Mouse (Mus musculus): ENCODE measurements around the gene Fchsd2. TPM values are rescaled to one million over a fixed set of nuclear protein-coding genes. Genes with fewer than 3 reads are reported as not detected.

The Fchsd2 gene
- polyA plus RNA-seq, 1 experiment from 2014 or later = 21.9 TPM

- ATAC-seq (ENCODE audit: insufficient number of reproducible peaks, low FRiP score, low TSS enrichment, low read depth) = peak; percentile 93
- peak within 1 kb of the TSS; percentile 73 for H3K4me3 ChIP-seq (replicated peaks)
- H3K4me2 ChIP-seq (replicated peaks) = peak within 1 kb of the TSS; percentile 79
- no peaks in the 10 kb centered on the region for H3K9me3 ChIP-seq (replicated peaks)
- no peaks in the 10 kb centered on the region for H3K36me3 ChIP-seq
- peak within 1 kb of the TSS; percentile 77 for H3K27ac ChIP-seq (replicated peaks)
- H3K9ac ChIP-seq = peak within 1 kb of the TSS; percentile 44
- under 1% methylated on average over 39 of the region's 39 CpGs for WGBS
- H3K27me3 ChIP-seq = peaks cover 3% of the 10 kb centered on the region
- H3K4me1 ChIP-seq = peaks cover 28% of the 10 kb centered on the region
These were observed 209.3 kb downstream of the Fchsd2 start, which contains the start of gene Atg16l2 for GRCm38 (mm10) chr7:101301881-101302456. Atg16l2 (minus strand) TSS chr7:101302251.

DNA sequence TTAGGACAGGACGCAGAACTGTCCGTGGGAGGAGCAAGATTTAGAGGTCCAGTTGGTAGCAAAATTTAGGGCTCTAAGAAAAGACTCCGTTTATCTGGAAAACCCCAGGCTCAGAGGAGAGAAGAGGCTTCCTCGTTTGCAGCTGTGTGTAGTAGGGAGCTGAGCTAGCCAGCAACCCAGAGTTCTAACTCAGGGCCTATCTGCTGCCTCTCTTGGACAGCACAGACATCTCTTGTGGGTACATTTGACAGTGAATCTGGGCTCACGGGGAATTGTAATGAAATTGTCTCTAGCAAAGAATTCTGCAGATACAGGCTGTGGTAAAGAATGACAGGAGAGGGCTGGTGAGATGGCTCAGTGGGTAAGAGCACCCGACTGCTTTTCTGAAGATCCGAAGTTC, 210.0 kb downstream of the Fchsd2 start:
- Histone ChIP-seq H3K36me3 (no peaks in the 10 kb centered on the region), H3K4me1 (peaks cover 25% of the 10 kb centered on the region), H3K27ac (replicated peaks) (peak overlapping the region; percentile 77; the same call in 1 of the 2 replicates), H3K9ac (no peak overlapping the region), H3K27me3 (no peaks in the 10 kb centered on the region; the same call in none of the 2 replicates), H3K9me3 (replicated peaks) (no peaks in the 10 kb centered on the region), H3K4me2 (replicated peaks) (peak overlapping the region; percentile 79), H3K4me3 (replicated peaks) (peak overlapping the region; percentile 73)
- ATAC-seq (ENCODE audit: insufficient number of reproducible peaks, low FRiP score, low TSS enrichment, low read depth) = no peak
- 22% methylated on average over 7 of the region's 7 CpGs for WGBS

- no peaks in the 10 kb centered on the region for H3K27me3 ChIP-seq
- H3K4me3 ChIP-seq (replicated peaks) = no peak overlapping the region
- no peak overlapping the region for H3K4me2 ChIP-seq (replicated peaks)
- H3K9me3 ChIP-seq (replicated peaks) = no peaks in the 10 kb centered on the region
- ATAC-seq (ENCODE audit: insufficient number of reproducible peaks, low FRiP score, low TSS enrichment, low read depth) = no peak
- 30% methylated on average over 2 of the region's 2 CpGs for WGBS
- H3K36me3 ChIP-seq = no peaks in the 10 kb centered on the region
- no peak overlapping the region for H3K27ac ChIP-seq (replicated peaks)
- H3K4me1 ChIP-seq = peaks cover 15% of the 10 kb centered on the region
- no peak overlapping the region for H3K9ac ChIP-seq
These were observed 214.2 kb downstream of the Fchsd2 start for GRCm38 (mm10) chr7:101306841-101307240.

GRCm38 (mm10) chr7:101309985-101310326, 217.3 kb downstream of the Fchsd2 start:
- Histone ChIP-seq H3K9me3 (replicated peaks) (no peaks in the 10 kb centered on the region), H3K4me3 (replicated peaks) (peak overlapping the region; percentile 78), H3K9ac (0 out of 2 replicates have a peak overlapping the region, but pooled peaks have one; percentile 60), H3K4me1 (0 out of 2 replicates have a peak, but pooled peaks cover 8% of the 10 kb centered on the region), H3K27ac (replicated peaks) (peak overlapping the region; percentile 98), H3K4me2 (replicated peaks) (peak overlapping the region; percentile 52), H3K36me3 (no peaks in the 10 kb centered on the region), H3K27me3 (no peaks in the 10 kb centered on the region)
- 27% methylated on average over 5 of the region's 5 CpGs for WGBS
- peak; percentile 4; the same call in 1 of the 2 replicates for ATAC-seq (ENCODE audit: insufficient number of reproducible peaks, low FRiP score, low TSS enrichment, low read depth)

DNA sequence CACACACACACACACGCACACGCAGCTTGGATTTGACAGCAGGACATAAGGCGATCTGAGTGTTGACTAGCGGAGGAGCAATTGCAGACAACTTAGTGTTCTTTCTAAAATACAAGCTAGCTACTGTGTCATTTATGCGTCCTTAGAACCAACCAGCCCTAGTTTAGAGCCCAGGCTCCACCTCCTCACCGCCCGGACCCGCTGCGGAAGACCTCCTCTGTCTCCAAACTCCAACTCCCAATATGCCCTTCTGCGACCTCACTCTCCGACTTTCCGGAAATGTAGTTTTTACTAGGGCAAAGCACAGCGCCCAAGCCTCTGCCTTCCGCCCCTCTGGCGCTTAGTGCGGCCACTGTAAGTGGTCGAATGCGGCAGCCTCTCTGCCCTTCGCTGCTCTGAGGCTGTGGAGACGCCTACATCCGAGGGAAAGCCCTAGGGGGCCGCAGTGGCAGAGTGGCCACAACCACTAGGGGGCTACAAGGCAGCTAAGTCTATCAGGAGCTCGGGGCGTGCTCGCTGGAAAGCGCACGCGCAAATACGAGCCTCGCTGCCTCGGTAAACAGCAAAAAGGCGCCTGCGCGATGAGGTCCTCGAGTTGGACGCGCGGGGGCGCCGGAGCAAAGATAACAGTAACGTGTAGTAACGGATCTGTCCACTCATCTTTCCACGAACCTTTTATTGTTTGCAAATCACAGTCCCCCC, 217.8 kb downstream of the Fchsd2 start:
- H3K27me3 ChIP-seq = no peaks in the 10 kb centered on the region
- H3K9me3 ChIP-seq (replicated peaks) = no peaks in the 10 kb centered on the region
- peak overlapping the region; percentile 98 for H3K27ac ChIP-seq (replicated peaks)
- 0 out of 2 replicates have a peak, but pooled peaks cover 8% of the 10 kb centered on the region for H3K4me1 ChIP-seq
- peak; percentile 95 for ATAC-seq (ENCODE audit: insufficient number of reproducible peaks, low FRiP score, low TSS enrichment, low read depth)
- H3K4me2 ChIP-seq (replicated peaks) = peak overlapping the region; percentile 52
- WGBS = under 1% methylated on average over 43 of the region's 43 CpGs
- peak overlapping the region; percentile 78 for H3K4me3 ChIP-seq (replicated peaks)
- no peaks in the 10 kb centered on the region for H3K36me3 ChIP-seq
- peak overlapping the region; percentile 60 for H3K9ac ChIP-seq

DNA sequence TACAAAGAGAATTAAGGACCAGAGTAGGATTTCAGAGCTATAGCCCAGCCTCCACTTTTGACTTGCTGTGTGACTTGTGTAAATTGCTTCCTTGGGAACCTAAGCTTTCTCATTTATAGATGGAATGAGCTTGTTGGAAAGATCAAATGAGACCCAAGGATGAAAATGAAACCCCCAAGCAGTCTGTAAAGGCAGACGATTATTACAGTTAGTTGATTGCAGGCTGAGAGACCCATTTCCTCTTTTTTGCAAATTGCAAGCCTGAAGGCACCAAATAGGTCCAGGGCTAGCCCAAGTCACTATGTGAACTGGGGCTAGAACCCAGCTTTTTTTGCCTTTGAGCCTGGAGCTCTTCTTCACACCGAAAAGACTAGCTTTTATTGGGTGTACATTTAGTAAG, 218.4 kb downstream of the Fchsd2 start:
- no peak for ATAC-seq (ENCODE audit: insufficient number of reproducible peaks, low FRiP score, low TSS enrichment, low read depth)
- no peaks in the 10 kb centered on the region for H3K27me3 ChIP-seq
- no peaks in the 10 kb centered on the region for H3K36me3 ChIP-seq
- H3K4me2 ChIP-seq (replicated peaks) = peak overlapping the region; percentile 52
- no peaks in the 10 kb centered on the region for H3K9me3 ChIP-seq (replicated peaks)
- H3K9ac ChIP-seq = no peak overlapping the region
- 16% methylated on average over 2 of the region's 2 CpGs for WGBS
- H3K4me1 ChIP-seq = 0 out of 2 replicates have a peak, but pooled peaks cover 8% of the 10 kb centered on the region
- H3K27ac ChIP-seq (replicated peaks) = 0 out of 2 replicates have a peak overlapping the region, but pooled peaks have one; percentile 98
- peak overlapping the region; percentile 78 for H3K4me3 ChIP-seq (replicated peaks)

GRCm38 (mm10) chr7:101313033-101313432, 220.4 kb downstream of the Fchsd2 start:
- Histone ChIP-seq H3K4me3 (replicated peaks) (no peak overlapping the region), H3K4me1 (0 out of 2 replicates have a peak, but pooled peaks cover 8% of the 10 kb centered on the region), H3K36me3 (no peaks in the 10 kb centered on the region), H3K9ac (no peak overlapping the region), H3K27ac (replicated peaks) (no peak overlapping the region; the same call in 1 of the 2 replicates), H3K4me2 (replicated peaks) (no peak overlapping the region), H3K27me3 (no peaks in the 10 kb centered on the region), H3K9me3 (replicated peaks) (no peaks in the 10 kb centered on the region)
- ATAC-seq (ENCODE audit: insufficient number of reproducible peaks, low FRiP score, low TSS enrichment, low read depth) = no peak
- 77% methylated on average over 3 of the region's 3 CpGs for WGBS

- 53% methylated on average over 5 of the region's 5 CpGs for WGBS
- no peak for ATAC-seq (ENCODE audit: insufficient number of reproducible peaks, low FRiP score, low TSS enrichment, low read depth)
- H3K9ac ChIP-seq = no peak overlapping the region
These were observed 221.7 kb downstream of the Fchsd2 start for GRCm38 (mm10) chr7:101314396-101314795.

DNA sequence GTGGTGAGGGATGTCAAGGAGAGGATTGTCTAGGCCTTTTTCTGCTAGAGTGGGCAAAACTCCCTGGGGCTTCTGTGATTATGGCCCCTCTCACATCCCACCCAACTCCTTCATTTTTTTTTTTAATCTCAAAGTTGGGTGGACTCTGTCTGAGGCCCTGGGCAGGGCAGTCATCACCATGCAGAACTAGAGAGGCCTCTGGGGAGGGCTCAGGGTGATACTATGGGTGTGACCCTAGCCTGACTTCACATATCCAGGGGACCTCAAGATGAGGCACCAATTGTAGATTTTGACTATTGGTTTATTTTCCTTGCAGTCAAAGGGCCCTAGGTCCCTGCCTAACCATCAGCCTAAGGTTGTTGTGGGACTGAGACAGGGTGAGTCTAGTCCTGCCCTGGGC, 223.0 kb downstream of the Fchsd2 start:
- Histone ChIP-seq H3K4me3 (replicated peaks) (no peak overlapping the region), H3K9me3 (replicated peaks) (no peaks in the 10 kb centered on the region), H3K9ac (no peak overlapping the region), H3K27ac (replicated peaks) (no peak overlapping the region), H3K27me3 (no peaks in the 10 kb centered on the region), H3K4me2 (replicated peaks) (no peak overlapping the region), H3K4me1 (peaks cover 12% of the 10 kb centered on the region; the same call in 1 of the 2 replicates), H3K36me3 (no peaks in the 10 kb centered on the region)
- ATAC-seq (ENCODE audit: insufficient number of reproducible peaks, low FRiP score, low TSS enrichment, low read depth) = no peak

More at GRCm38 (mm10) chr7:101314396-101314795, 221.7 kb downstream of the Fchsd2 start:
- Histone ChIP-seq H3K27ac (replicated peaks) (no peak overlapping the region), H3K9me3 (replicated peaks) (no peaks in the 10 kb centered on the region), H3K27me3 (no peaks in the 10 kb centered on the region), H3K36me3 (no peaks in the 10 kb centered on the region), H3K4me2 (replicated peaks) (no peak overlapping the region), H3K4me3 (replicated peaks) (no peak overlapping the region), H3K4me1 (0 out of 2 replicates have a peak, but pooled peaks cover 8% of the 10 kb centered on the region)

- WGBS = 57% methylated on average over 6 of the region's 6 CpGs
- H3K27ac ChIP-seq (replicated peaks) = no peak overlapping the region
These were observed 223.9 kb downstream of the Fchsd2 start for GRCm38 (mm10) chr7:101316591-101317001.

GRCm38 (mm10) chr7:101317014-101317413, 224.4 kb downstream of the Fchsd2 start, which contains the start of gene Stard10:
Stard10 (plus strand) TSS chr7:101317086.
- no peak for ATAC-seq (ENCODE audit: insufficient number of reproducible peaks, low FRiP score, low TSS enrichment, low read depth)

More at GRCm38 (mm10) chr7:101316591-101317001, 223.9 kb downstream of the Fchsd2 start:
- Histone ChIP-seq H3K4me2 (replicated peaks) (no peak overlapping the region), H3K27me3 (no peaks in the 10 kb centered on the region; the same call in 1 of the 2 replicates), H3K4me3 (replicated peaks) (no peak overlapping the region), H3K9ac (no peak overlapping the region), H3K4me1 (peaks cover 13% of the 10 kb centered on the region), H3K36me3 (no peaks in the 10 kb centered on the region), H3K9me3 (replicated peaks) (no peaks in the 10 kb centered on the region)
- ATAC-seq (ENCODE audit: insufficient number of reproducible peaks, low FRiP score, low TSS enrichment, low read depth) = no peak

More at GRCm38 (mm10) chr7:101317014-101317413, 224.4 kb downstream of the Fchsd2 start, which contains the start of gene Stard10:
- H3K9ac ChIP-seq = no peak within 1 kb of the TSS
- H3K9me3 ChIP-seq (replicated peaks) = no peaks in the 10 kb centered on the region
- no peak within 1 kb of the TSS for H3K27ac ChIP-seq (replicated peaks)
- no peak within 1 kb of the TSS for H3K4me3 ChIP-seq (replicated peaks)
- H3K4me1 ChIP-seq = peaks cover 17% of the 10 kb centered on the region
- no peaks in the 10 kb centered on the region; the same call in 1 of the 2 replicates for H3K27me3 ChIP-seq
- 75% methylated on average over 3 of the region's 3 CpGs for WGBS
- no peak within 1 kb of the TSS for H3K4me2 ChIP-seq (replicated peaks)
- H3K36me3 ChIP-seq = no peaks in the 10 kb centered on the region

Data from embryonic facial prominence, embryonic 15.5 days (tissue).